Mouse (Mus musculus): Measurements from ENCODE around the gene Gm20828. TPM values are rescaled to one million over a fixed set of nuclear protein-coding genes. Genes with fewer than 3 reads are reported as not detected.
"Not testable (repeated sequence)": the region's sequence is repeated elsewhere in the genome, so short reads cannot be mapped to it uniquely, and the experiment has no call there.

Gm20828 gene
- polyA plus RNA-seq (2016; fragmentation: Nextera tagmentation; extraction: Ambion mirVana) = not detected in 2 replicates

DNA sequence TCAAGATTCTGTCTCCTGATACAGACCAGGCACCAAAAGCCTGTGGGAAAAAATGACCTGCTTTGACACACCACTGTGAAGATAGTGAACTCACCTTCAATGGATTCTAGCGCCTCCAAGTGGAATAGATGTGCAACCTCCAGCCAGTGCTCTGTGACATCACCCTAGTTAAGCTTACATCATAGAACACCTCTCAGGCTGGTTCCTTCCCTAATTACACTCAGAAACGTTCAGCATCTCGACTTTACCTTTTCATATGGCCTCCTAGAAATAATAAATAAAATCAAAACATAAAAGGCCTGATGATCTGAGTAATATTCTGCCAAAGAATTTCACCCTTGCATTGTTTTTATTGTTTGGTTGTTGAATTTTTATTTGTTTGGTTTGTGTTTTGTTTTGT is at the start of gene Gm20828:
TSS of gene Gm20828 (minus strand) at position 101 of the 400 bp plus-strand sequence.
- no CpG with 5 or more reads among the region's 3 CpGs for WGBS
- H3K4me3 ChIP-seq; DNase-seq (ENCODE audit: low spot score): not testable (repeated sequence)

More for the DNA sequence above, at the start of gene Gm20828:
- H3K27ac ChIP-seq; H3K4me1 ChIP-seq (replicated peaks); H3K27me3 ChIP-seq (ENCODE audit: insufficient read depth, poor library complexity, severe bottlenecking); H3K9me3 ChIP-seq; H3K36me3 ChIP-seq: not testable (repeated sequence)
